Mouse (Mus musculus) frontal cortex, postnatal 10 days (tissue): Measurements from ENCODE around the gene Dmrt1.

Experiments
- DNase-seq, 2 experiments: peaks; one replicate each; pipeline ENCODE4 v3.0.0; 2022; ENCODE audit warnings: low spot score in 2 of 2, mixed read lengths in 1 of 2

The Dmrt1 gene

GRCm38 (mm10) chr19:25564430-25564829 is 59.0 kb downstream of the Dmrt1 start:
- DNase-seq = no peak

GRCm38 (mm10) chr19:25569778-25570177 is 64.4 kb downstream of the Dmrt1 start:
- DNase-seq = no peak

- DNase-seq = no peak
Observed at GRCm38 (mm10) chr19:25574431-25574830, 69.0 kb downstream of the Dmrt1 start.

GRCm38 (mm10) chr19:25574981-25575814 is 69.8 kb downstream of the Dmrt1 start:
- no peak for DNase-seq

GRCm38 (mm10) chr19:25578358-25578757 is 72.9 kb downstream of the Dmrt1 start:
- DNase-seq = no peak

GRCm38 (mm10) chr19:25579440-25579839 is 74.0 kb downstream of the Dmrt1 start:
- DNase-seq = no peak

GRCm38 (mm10) chr19:25597717-25598232 is 92.4 kb downstream of the Dmrt1 start:
- no peak for DNase-seq

- no peak for DNase-seq
Observed at GRCm38 (mm10) chr19:25598626-25599025, 93.2 kb downstream of the Dmrt1 start.

- no peak for DNase-seq
Observed at GRCm38 (mm10) chr19:25601966-25602365, 96.5 kb downstream of the Dmrt1 start.

GRCm38 (mm10) chr19:25607461-25608205 is 102.2 kb downstream of the Dmrt1 start:
- no peak for DNase-seq

- DNase-seq = no peak
Observed at GRCm38 (mm10) chr19:25608206-25608580, 102.8 kb downstream of the Dmrt1 start.

- no peak for DNase-seq
Observed at GRCm38 (mm10) chr19:25608961-25609850, 103.8 kb downstream of the Dmrt1 start.

GRCm38 (mm10) chr19:25610015-25610410 is 104.6 kb downstream of the Dmrt1 start, which contains the start of gene Dmrt3:
Gene Dmrt3, plus strand, starts transcription at chr19:25610301.
- DNase-seq = no peak

- DNase-seq = no peak
Observed at GRCm38 (mm10) chr19:25610411-25611111, 105.1 kb downstream of the Dmrt1 start.

- DNase-seq = no peak
Observed at GRCm38 (mm10) chr19:25611116-25611515, 105.7 kb downstream of the Dmrt1 start.

GRCm38 (mm10) chr19:25611876-25612805 is 106.7 kb downstream of the Dmrt1 start:
- DNase-seq = no peak

GRCm38 (mm10) chr19:25612806-25613295 is 107.4 kb downstream of the Dmrt1 start:
- DNase-seq = no peak

- no peak for DNase-seq
Observed at GRCm38 (mm10) chr19:25613476-25614300, 108.3 kb downstream of the Dmrt1 start.

- DNase-seq = no peak
Observed at GRCm38 (mm10) chr19:25615889-25616288, 110.5 kb downstream of the Dmrt1 start.
